Mouse (Mus musculus) T-helper 1 cell (primary cell): ENCODE measurements around the gene Smap2.
"Not testable (repeated sequence)": the region's sequence is repeated elsewhere in the genome, so short reads cannot be mapped to it uniquely, and the experiment has no call there.

Experiments used
- in situ Hi-C: fragments of 300-600 bp; cut with MboI, MseI; formaldehyde crosslinking; loops from one replicate; pipeline ENCODE4 v1.15.1; 2025; ENCODE audit warnings: high pct_unique_total_duplicates

Gene Smap2

DNA sequence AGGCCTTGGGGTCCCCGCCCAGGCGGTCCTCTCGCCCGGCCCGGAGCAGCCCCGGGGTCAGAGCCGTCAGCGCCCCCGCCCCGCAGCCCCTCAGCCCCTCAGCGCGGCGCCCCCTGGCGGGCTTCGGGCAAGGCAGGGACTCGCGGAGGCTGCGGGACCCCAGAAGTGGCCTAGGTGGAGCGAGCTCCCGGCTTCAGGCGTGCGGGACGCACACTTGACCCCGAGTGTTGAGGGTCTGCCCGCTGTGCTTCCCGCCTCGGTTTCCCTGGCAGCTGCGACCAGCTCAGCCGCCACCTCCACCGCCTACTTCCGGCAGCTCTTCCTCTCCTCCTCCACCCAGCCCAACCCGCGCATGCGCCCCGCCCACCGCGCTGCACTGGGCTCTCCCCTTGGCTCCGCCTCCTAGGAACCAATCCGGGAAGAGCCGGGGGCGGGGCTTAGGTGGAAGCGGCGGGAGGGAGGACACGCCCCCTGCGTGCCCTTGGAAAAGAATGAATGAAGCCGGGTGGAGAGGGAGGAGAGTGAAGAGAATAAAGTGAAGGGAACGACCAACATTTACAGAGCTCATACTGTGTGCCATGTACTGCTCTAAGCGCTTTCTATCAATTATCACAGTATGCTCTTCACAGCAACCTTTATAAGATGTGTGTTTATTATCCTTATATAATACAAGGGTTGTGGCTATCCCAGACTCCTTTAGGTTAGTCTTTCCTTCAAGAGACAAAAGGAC is at the start of gene Smap2:
TSS of gene Smap2 (minus strand) at position 320 of the 730 bp plus-strand sequence.
- in situ Hi-C loops: no loop called here

DNA sequence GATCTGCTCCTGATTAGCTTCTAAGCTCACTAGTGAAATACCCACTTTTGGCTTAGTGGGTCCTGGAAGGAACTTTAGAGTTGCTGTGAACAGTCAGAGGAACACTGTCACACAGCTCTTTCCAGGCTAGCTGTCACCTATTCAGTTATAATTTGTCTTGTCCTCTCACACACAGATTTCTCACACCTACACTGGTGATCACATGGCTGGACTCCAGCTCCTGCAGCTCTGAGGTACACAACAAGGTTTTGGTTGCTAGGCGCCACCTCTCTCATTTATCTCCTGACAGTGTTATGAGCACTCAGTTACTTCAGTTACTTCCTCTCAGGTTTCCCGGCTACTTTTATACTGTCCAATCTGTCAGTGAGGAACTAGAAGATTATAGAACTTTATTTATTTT is 48.3 kb upstream of the Smap2 start:
- in situ Hi-C loops: no loop called here

- in situ Hi-C loops: not testable (repeated sequence)
Observed at GRCm38 (mm10) chr4:121059218-121059617, 42.2 kb upstream of the Smap2 start.

DNA sequence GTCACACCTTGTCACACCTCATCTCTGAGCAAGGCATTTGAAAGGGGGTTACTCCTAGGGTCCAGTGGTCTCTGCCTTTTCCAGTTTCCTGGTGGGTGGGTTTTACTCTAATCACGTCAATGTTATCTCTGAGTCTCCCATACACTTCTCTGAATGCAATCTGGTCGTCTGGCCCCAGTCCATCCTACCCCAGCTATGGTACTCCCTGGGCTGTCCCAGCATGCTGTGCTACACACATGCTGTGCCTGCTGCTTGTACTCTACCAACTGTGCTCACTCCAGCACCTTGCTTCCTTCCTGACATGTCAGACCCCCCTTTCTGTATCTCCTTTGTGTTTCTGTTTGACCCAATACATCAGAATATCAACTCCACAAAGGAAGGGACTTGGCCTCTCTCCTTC is 40.0 kb upstream of the Smap2 start:
- in situ Hi-C loops: no loop called here

- in situ Hi-C loops: no loop called here
Observed at GRCm38 (mm10) chr4:121056342-121056741, 39.3 kb upstream of the Smap2 start.

DNA sequence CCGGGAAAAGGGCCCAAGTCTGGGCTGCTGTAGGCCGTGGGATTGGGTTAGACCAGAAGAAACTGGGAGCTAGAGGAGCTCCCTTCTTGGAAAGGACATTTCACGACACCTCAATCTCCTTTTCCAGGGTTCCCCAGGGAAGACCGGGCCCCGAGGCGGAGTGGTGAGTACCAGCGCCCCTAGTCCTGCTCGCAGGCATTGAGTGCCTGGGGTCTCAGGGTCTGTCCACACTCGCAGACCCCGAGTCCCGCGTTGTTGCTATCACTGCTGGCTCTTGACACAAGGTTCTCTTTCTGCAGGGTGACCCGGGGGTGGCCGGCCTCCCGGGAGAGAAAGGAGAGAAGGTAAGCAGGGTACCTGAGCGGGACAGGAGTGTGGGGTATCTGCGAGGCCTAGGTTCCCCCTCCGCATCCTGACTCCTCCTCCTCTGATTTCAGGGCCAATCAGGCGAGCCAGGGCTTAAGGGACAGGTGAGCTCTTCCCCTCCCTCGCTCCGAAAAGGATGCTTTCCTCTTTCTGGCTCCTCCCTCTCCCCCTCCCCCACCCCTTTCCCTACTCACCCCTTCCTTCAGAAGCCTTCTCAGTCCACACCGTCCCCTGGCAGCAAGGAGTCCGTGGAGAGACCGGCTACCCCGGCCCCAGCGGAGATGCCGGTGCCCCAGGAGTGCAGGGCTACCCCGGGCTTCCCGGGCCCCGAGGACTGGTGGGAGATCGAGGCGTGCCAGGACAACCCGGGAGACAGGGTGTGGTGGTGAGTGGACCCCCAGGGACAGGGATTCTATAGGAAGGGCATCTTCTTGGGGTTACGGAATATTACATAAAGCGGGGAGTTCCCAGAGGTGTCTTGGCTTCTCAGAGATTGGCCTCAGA is 35.6 kb upstream of the Smap2 start:
- in situ Hi-C loops: no loop called here

DNA sequence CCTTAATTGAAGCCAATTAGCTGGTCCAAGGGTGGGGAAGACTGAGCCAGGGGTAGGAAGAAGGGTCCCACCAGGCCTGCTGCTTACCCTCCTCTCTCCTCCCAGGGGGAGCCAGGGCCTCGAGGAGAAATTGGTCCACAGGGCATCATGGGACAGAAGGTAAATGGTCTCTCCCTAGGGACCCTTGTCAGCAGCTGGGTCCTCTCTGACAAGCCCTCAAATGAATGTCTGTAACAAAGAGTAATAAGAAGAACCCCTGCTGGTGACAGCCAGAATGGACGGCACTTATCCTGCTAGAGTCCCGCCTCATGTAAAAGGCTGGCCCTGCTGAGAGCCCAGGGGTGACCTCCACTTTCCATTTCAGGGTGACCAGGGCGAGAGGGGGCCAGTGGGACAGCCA is 34.8 kb upstream of the Smap2 start:
- in situ Hi-C loops: no loop called here

DNA sequence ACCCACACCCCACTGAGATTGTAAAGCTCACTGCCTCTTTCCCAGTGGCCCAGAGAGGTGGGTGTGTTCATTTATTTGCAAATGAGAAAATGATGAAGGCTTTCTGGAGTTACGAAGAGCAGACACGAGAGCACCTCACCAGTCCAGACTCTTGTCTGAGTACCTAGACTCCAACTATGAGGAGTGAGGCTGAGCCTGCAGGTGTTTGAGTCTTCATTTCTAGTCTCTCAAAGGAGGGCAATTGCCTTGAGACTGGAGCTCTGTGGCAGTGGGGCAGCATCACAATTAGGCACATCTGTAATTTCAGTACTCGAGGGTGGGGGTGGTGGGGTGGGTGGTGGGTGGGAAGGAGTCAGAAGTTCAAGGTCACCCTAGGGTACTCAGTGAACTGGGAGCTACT is 25.9 kb upstream of the Smap2 start:
- in situ Hi-C loops: no loop called here

GRCm38 (mm10) chr4:121042472-121042871 is 25.4 kb upstream of the Smap2 start:
- in situ Hi-C loops: no loop called here

DNA sequence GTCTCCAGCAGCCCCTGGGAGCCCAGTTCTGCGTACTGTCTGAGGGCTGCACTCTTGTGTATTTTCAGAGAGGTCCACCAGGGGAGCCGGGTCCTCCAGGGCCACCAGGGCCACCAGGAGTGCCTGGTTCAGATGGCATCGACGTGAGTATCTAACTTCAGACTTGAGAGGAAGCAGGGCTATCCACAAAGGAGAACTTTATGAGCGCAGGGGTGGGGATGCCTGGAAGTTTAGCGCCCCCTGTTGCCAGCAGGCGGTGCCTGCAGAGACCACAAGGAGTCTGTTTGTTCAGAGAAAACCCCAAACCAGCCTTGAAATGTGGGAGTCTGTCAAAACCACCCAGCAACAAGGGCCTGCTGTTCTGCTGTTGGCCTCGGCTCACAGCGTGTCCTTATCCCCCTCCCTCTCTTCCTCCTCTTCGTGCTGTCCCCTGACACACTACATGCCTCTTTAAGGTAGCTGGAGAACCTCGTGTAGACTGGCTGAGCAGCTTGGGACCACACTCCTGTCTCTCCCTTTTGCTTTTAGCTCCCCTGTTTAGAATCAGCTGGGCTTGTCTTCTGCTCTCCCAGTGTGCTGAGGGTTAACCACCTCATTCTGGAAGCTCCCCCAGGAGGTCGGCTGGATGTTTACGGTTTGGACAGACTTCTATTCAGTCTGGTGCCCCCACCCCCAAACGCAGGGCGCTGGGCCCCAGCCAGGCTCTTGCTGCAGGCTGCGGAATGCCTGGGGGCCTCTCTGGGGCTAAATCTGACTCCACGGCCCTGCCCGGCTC is 24.0 kb upstream of the Smap2 start:
- in situ Hi-C loops: no loop called here

DNA sequence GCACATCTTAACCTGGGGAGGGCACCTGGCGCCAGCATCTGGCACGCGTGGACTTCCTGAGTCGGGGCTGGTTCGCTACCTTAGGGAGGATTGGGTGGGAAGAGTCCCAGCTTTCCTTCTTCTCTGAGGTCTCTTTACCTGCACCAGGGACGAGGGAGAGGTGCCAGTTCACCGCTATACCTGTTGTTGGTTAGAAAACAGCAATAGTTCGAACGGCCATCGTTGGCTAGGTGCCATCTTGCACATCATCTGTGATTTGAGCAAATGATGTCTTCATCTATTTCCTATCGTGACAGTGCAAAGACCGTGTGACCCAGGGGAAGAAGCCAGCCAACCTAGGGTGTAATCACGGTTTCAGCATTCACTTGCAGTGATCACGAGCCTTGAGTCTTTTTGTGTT is 23.3 kb upstream of the Smap2 start:
- in situ Hi-C loops: no loop called here

- in situ Hi-C loops: no loop called here
Observed at GRCm38 (mm10) chr4:121039331-121040115, 22.5 kb upstream of the Smap2 start, which contains the start of gene Col9a2. Gene Col9a2, plus strand, starts transcription at chr4:121039385.

GRCm38 (mm10) chr4:121033006-121033405 is 16.0 kb upstream of the Smap2 start:
- in situ Hi-C loops: loop anchor here (5.0 kb wide), 1 partner anchor 46 kb away; no protein-coding TSS in a partner anchor

GRCm38 (mm10) chr4:121031440-121031839 is 14.4 kb upstream of the Smap2 start:
- in situ Hi-C loops: loop anchor here (5.0 kb wide), 1 partner anchor 44 kb away; no protein-coding TSS in a partner anchor

DNA sequence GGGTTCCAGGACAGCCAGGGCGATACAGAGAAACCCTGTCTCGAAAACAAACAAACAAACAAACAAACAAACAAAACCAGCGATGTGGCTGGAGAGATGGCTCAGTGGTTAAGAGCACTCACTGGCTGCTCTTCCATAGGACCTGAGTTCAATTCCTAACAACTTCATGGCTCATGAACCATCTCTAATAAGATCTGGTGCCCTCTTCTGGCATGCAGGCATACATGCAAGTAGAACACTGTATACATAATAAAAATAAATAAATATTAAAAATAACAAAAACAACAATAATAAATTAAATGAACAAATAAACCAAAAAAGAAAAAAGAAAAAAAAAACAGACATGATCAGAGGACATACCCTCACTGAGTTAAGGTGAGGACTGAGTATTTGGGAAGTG is 12.6 kb upstream of the Smap2 start:
- in situ Hi-C loops: loop anchor here (5.0 kb wide), 1 partner anchor 42 kb away; no protein-coding TSS in a partner anchor

- in situ Hi-C loops: no loop called here
Observed at GRCm38 (mm10) chr4:121028659-121029392, 11.8 kb upstream of the Smap2 start.

DNA sequence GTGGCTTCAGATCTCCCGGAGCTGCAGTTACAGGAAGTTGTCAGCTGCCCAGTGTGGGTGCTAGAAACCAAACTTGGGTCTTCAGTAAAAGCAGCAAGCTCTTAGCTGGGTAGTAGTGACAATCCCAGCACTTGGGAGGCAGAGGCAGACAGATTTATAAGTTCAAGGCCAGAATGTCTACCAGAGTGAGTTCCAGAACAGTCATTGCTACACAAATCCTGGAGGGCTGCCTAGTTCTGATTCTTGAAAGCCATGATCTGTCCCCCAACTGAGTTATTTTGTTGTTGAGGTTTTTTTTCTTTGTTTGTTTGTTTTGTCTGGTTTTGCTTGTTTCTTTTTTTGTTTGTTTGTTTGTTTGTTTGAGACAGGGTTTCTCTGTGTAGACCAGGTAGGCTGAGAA is 11.1 kb upstream of the Smap2 start:
- in situ Hi-C loops: no loop called here

DNA sequence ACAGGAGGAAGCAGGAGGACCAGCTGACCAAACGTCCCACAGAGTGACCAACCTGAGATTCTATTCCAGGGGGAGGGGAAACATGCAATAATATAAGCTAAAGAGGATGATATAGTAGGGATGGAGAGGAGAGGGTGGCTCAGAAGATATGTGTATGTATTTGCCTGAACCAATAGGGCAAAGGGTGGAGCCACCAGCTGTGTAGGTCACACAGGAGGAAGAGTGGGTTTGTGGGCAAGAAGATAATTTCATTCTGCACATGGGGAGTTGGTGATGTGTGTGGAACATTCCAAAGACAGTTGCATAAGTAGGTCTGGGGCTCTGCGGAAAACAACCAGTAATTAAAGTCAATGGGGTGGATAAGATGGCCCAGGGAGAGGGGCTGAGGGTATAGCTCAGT is 8.6 kb upstream of the Smap2 start:
- in situ Hi-C loops: no loop called here

DNA sequence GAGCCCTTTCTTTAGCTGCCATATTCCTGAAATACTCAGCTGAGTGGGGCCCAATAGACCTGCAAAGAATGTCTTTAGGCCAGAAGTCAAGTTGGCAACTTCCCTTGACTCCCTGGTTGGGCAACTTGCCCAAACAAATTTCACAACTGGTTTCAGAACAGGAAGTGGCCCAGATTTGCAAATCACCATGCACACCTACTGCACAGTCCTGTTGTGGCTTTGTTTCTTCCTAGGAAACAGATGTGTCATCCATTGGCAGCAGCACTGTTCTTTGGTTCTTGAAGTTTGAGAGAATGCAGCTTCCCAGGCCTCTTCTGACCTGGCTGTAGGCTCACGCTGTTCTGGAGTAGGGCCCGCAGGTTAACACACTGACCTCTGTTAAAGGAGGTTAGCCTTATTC is 6.9 kb upstream of the Smap2 start:
- in situ Hi-C loops: no loop called here

DNA sequence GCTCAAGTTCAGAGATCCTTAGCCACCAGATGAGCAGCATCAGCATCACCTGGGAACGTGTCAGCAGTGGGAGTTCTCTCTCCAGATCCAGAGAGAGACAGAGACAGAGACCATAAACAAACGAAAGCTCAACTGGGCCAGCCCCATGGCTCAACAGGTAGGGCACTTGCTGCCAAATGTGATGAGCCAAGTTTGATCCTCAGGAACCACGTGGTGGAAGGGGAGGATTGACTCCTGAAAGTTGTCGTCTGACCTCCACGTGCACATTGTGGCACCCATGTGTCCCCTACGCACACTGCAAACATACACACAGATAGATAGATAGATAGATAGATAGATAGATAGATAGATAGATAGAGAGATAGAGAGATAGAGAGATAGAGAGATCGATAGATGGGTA is 6.4 kb upstream of the Smap2 start:
- in situ Hi-C loops: no loop called here
